In genomic region chr1:180499766-180500165, GRCm38 (mm10) we compare ENCODE assay signal across 16 mouse cellular contexts. TPM values are rescaled to one million over a fixed set of nuclear protein-coding genes. Genes with fewer than 3 reads are reported as not detected.
DNase-seq lines count a peak whose midpoint lies in the region; TF ChIP-seq lines count a peak whose summit lies in the region.
"Had no signal": no experiment of that assay in that cellular context is flagged by ENCODE, and none has a peak within 500 bp of the region (broad histone marks: within the 10 kb centered on the region; RNA-seq: fewer than 3 reads in every experiment).

No protein-coding gene starts in this region.

- H3K4me2 ChIP-seq in CH12.LX (ENCODE audit: insufficient read depth, low read depth, poor library complexity, severe bottlenecking): no peak overlapping the region
- H3K4me2 ChIP-seq: embryonic facial prominence, embryonic 13.5 days; embryonic facial prominence, embryonic 15.5 days; forebrain, embryonic 12.5 days had no signal

- H3K79me2 ChIP-seq in CH12.LX (replicated peaks; ENCODE audit: control insufficient read depth, extremely low read depth, insufficient read depth, poor library complexity, severe bottlenecking): no peaks in the 10 kb centered on the region

- no peaks in the 10 kb centered on the region for H3K9me3 ChIP-seq in CH12.LX (replicated peaks; ENCODE audit: low read length)
- H3K9me3 ChIP-seq: embryonic facial prominence, embryonic 13.5 days; embryonic facial prominence, embryonic 15.5 days; forebrain, embryonic 10.5 days; forebrain, embryonic 12.5 days had no signal

- dilution Hi-C loops in CH12.LX (cut with MboI; ENCODE audit: extremely low pct_ligation_motif_present, extremely low pct_unique_long_range_greater_than_20kb, low sequenced_read_pairs): no loop called here

- in situ Hi-C loops in CH12.LX (cut with MboI; ENCODE audit: low pct_ligation_motif_present, low pct_unique_long_range_greater_than_20kb, low sequenced_read_pairs): no loop called here

- no peak for TF ChIP-seq EP300 in CH12.LX (IDR thresholded peaks at IDR 0.05; ENCODE audit: low read length)

- H3K36me3 ChIP-seq in CH12.LX (replicated peaks in 1 of 2; ENCODE audit: control insufficient read depth in 1 of 2, insufficient read depth in 1 of 2, low read length in 1 of 2): peaks cover 0 to 24% of the 10 kb centered on the region in 2 experiments
- no peaks in the 10 kb centered on the region for H3K36me3 ChIP-seq in splenic B cell, adult 2 months (ENCODE audit: control insufficient read depth, insufficient read depth, low read length, poor library complexity, severe bottlenecking)
- H3K36me3 ChIP-seq: embryonic facial prominence, embryonic 13.5 days; embryonic facial prominence, embryonic 15.5 days; forebrain, embryonic 10.5 days; forebrain, embryonic 12.5 days had no signal

- H3K27ac ChIP-seq in CH12.LX (ENCODE audit: insufficient read depth, low read depth): no peak overlapping the region
- H3K27ac ChIP-seq: embryonic facial prominence, embryonic 13.5 days; embryonic facial prominence, embryonic 15.5 days; forebrain, embryonic 10.5 days; forebrain, embryonic 12.5 days had no signal

- H3K9ac ChIP-seq in CH12.LX (ENCODE audit: insufficient read depth, low read depth): peak overlapping the region; percentile 11; the same call in 1 of the 2 replicates
- H3K9ac ChIP-seq: embryonic facial prominence, embryonic 13.5 days; embryonic facial prominence, embryonic 15.5 days; forebrain, embryonic 12.5 days had no signal

- TF ChIP-seq CTCF in CH12.LX (conservative IDR thresholded peaks at IDR 0.05 in 1 of 2, IDR thresholded peaks at IDR 0.05 in 1 of 2; ENCODE audit: low read depth in 2 of 2, low read length in 2 of 2): no peak

- H3K27me3 ChIP-seq in CH12.LX (replicated peaks): no peaks in the 10 kb centered on the region
- H3K27me3 ChIP-seq in splenic B cell, adult 2 months (ENCODE audit: control insufficient read depth, insufficient read depth, low read length, poor library complexity, severe bottlenecking): no peaks in the 10 kb centered on the region
- H3K27me3 ChIP-seq: embryonic facial prominence, embryonic 13.5 days; embryonic facial prominence, embryonic 15.5 days; forebrain, embryonic 12.5 days had no signal

- H3K4me1 ChIP-seq in CH12.LX (ENCODE audit: control insufficient read depth in 1 of 2, insufficient read depth in 2 of 2): peaks cover 26 to 69% of the 10 kb centered on the region in 2 experiments
- H3K4me1 ChIP-seq: embryonic facial prominence, embryonic 13.5 days; embryonic facial prominence, embryonic 15.5 days; forebrain, embryonic 12.5 days had no signal

- H3K4me3 ChIP-seq in CH12.LX (replicated peaks in 1 of 3; ENCODE audit: low read depth in 2 of 3, low read length in 2 of 3, poor library complexity in 1 of 3): no peak overlapping the region
- H3K4me3 ChIP-seq: embryonic facial prominence, embryonic 13.5 days; embryonic facial prominence, embryonic 15.5 days; erythroblast, embryonic 14.5 days; forebrain, embryonic 10.5 days; forebrain, embryonic 12.5 days had no signal

- no peak for TF ChIP-seq POLR2A in CH12.LX (IDR thresholded peaks at IDR 0.05; ENCODE audit: low read depth, low read length)

- DNase-seq in A20 (ENCODE audit: low read depth, low spot score): peak; percentile 72
- DNase-seq in CH12.LX (ENCODE audit: extremely low read depth): no peak
- DNase-seq in splenic B cell, adult 2 months (ENCODE audit: low read depth, low spot score): peak; percentile 29
- DNase-seq in thymus, postnatal 25 days: no peak
- no peak for DNase-seq in kidney, adult 9 months
- DNase-seq: adrenal gland, adult 8-10 months; adrenal gland, postnatal 14 days; adrenal gland, postnatal 36 days; cerebellum, adult 9-10 months had no signal

- TF ChIP-seq RAD21 in CH12.LX (IDR thresholded peaks at IDR 0.05; ENCODE audit: low read depth, low read length): no peak

TF ChIP-seq in CH12.LX, 34 proteins besides CTCF, POLR2A, EP300 and RAD21:
- 0 out of 2 replicates have a peak, but pooled peaks have one; percentile 27 for TF ChIP-seq MAZ (IDR thresholded peaks at IDR 0.05; ENCODE audit: low read depth, low read length)
- no peak for TF ChIP-seq ZNF384 (IDR thresholded peaks at IDR 0.05; ENCODE audit: low read depth, low read length)
- no peak for TF ChIP-seq MAX (IDR thresholded peaks at IDR 0.05; ENCODE audit: low read length)
- peak; percentile 35 for TF ChIP-seq IRF4 (IDR thresholded peaks at IDR 0.05; ENCODE audit: low read depth, low read length)

RNA-seq across cellular contexts. Expression of gene Stum, which starts 16.5 kb away (rescaled TPM):
- total RNA-seq in CH12.LX (2012; rRNA removed) (0.34 and 0.42 TPM in 2 replicates), CH12.LX (2014; rRNA removed) (0.51 and 0.80 TPM in 2 replicates)
- polyA plus RNA-seq in CH12.LX (2012; ENCODE audit: insufficient read length, low read depth): 0.61 and 0.67 TPM in 2 replicates
- total RNA-seq: MEL had no signal
- polyA plus RNA-seq: CD4-positive, CD25-positive, alpha-beta regulatory T cell, adult 4 months; erythroblast, embryonic 14.5 days had no signal

Comparison
In these comparisons a context has a peak if more than half of its experiments do, and no peak if none do; other contexts are left out.
1. DNase-seq: peak in A20 (single experiment) and splenic B cell, adult 2 months (single experiment); none in CH12.LX (single experiment), thymus, postnatal 25 days (single experiment) and kidney, adult 9 months (single experiment).